Mouse (Mus musculus): Measurements from ENCODE around the gene Prrt2.
A peak's percentile ranks its signal among the peaks of the same experiment; 100 is the strongest.

Prrt2 gene

DNA sequence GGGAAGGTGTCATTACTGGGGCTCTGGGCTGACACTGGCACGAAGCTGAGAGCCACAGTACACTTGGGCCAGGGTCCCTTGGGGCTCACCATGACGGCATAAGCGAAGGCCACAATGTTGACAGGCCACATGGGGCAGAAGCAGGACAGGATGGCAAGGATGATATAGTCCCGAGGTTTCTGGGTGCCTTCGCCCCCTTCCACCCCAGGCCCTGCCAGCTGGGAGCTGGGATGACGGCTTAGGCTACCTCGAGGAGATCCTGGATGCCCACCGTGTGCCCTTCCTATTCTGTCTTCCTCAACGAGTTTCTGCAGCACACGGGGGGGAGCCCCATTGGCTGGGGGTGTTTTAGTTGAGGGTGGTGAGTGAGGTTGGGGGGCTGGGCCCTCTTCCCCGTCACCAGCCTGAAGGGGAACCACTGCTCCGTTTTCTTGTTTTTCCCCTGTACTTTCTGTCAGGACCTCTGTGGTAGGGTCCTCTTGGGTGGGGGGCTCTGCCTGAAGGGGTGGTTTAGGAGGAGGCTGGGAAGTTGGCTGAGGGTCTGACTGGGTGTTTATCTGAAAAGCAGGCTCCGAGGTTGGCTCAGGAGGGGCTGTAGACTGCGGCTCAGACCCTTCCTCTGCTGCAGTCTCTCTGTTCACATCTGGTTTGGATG lies 1.6 kb downstream of the Prrt2 start:
- no peak for DNase-seq

DNA sequence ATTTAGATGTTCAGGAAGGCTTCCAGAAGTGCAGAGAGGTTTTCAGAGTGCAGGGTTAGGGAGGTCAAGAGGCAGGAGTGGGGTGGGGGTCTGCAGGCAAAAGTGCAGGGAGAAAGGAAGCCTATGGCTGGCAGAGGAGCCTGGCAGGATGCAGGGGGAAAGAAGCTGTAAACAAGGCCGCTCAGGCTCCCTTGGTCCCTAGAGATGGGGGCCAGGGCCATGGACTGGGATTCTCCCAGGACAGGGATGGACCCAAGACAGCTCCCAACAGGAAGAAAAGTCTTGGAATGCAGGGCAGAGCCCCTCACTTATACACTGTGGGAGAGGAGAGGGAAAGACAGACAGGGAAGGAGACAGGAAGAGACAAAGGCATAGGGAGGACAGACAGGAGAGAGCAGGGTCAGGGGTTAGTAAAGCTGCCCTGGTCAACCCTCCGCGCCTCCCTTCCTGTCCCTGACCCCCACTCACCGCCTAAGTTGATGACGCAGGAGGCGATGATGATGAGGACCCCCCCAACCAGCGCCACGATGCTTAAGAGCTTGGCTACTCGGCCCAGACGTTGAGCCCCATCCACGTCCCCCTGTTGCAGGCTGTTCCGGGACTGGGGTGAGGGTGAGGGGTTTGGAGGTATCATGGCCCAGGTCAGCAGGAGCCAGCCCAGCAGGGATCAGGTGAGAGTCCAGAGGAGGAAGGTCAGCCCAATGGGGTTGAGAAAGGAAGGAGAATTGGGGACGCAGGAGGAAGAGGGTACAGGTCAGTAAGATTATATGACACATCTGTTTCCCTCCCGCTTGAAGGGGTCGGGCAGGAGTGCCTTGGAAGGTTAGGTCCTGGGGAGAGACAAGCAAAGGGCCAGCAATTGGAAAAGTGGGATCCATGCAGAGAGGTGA lies 2.4 kb downstream of the Prrt2 start:
- peak in 1 of 2 experiments; percentile 36 for DNase-seq

DNA sequence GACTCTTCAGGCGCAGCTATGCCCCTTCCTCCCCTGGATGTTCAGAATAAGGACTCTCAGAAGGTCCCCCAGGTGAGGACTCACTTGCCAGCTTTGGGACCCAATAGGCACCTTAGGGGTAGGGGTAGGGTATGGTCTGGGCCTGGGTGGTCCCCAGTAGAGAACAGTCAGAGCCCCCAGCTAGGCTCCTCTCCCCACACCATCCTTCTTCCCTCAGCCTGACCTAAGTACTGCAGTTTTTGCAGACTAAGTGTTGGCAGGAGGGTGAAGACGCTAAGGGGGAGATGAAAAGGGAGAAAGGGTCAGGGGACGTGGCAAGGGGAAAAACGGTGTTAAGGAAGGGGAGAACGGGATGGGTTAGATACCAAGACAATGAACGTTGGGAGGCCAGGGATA lies 3.1 kb downstream of the Prrt2 start:
- DNase-seq, result no peak

DNA sequence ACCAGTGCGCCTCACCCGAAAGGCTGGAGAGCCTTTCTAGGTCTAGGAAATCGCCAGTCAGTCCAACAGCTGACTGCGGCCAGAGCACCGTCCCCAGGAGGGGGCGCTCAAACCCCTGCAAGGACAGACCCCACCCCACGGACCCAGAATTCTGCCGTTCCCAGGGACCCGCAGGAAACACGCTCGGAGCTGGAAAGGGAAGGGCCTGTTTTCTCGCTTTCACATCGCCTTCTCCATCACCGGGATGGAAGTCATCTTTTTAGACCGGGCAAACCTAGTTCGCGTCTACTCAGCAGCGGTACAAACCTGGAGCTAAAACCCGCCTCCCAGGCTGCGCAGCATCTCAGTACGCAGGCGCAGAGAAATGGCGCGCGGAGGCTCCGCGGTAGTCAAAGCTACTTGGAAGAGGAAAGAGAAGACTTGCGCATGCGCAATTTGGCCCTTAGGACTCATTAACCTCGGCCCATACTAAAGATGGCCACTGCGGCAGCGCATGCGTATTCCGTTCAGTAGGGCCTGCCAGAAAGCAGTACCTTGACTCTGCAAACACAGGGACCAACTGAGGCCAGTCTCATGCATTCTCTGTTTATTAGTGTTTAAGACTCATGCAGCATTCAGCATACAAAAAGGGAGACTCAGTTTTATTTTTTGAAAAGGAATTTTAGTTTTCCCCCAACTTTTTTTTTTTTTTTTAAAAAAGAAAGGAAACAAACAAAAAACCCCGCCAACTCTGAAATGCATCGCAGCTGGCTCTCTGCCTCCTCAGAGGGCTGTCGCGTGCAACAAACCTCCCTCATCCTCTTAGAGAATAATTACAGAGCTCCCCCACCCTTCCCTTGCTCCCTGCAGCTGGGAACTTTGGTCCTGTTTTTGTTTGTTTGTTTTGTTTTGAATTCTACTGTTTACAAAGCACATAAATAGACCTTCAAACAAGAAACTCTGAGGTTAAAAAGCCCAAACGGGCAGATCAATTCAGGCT lies 3.8 kb downstream of the Prrt2 start, which contains the start of gene Pagr1a:
TSS of gene Pagr1a (minus strand) at position 382 of the 979 bp plus-strand sequence.
- DNase-seq, result peak; percentile 95 to 97

DNA sequence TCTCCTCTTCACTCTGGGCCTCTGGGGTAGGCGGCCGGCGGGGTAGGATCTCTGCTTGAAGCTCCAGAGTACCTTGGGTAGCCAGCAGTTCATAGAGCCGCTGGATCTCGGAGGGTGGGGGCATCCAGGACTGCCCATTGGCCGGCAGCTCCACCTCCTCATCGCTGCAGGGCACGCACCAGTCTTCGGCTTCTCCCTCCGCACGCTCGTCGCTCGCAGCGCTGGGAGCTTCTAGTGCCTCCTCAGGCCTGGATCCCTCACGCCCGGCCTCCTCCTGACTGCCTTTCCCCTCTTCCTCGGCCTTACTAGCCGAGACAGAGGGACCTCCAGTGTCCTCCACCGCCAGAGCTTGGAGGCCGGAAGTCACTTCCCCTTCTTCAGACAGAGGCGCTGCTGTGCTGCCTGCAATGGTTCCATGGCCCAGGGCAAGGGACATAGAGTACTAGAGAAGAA lies 4.5 kb downstream of the Prrt2 start:
- DNase-seq, result no peak

DNA sequence TGATC lies 4.7 kb downstream of the Prrt2 start, which contains the start of gene Pagr1b:
TSS of gene Pagr1b (minus strand) at position 4 of the 5 bp plus-strand sequence.
- no peak for DNase-seq

DNA sequence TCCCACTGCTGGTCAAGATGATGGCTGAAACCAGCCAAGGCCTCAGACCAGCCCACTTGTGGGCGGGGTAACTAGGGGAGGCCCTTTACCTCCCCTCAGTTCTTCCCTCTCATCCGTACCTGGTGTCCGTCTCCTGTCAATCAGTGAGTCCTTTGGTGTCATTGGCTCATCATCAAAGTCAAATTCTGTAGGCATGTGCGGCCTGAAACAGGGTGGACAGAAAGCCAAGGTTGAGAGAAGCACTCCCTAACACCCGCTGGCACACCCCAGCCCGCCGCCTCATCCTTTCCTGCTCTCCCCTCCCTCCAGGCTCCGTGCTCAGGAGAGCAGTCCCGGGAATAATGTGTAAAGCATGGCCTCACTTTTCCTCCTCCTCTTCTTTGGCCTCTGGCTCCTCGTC lies 4.9 kb downstream of the Prrt2 start:
- DNase-seq, result peak in 1 of 2 experiments; percentile 51

DNA sequence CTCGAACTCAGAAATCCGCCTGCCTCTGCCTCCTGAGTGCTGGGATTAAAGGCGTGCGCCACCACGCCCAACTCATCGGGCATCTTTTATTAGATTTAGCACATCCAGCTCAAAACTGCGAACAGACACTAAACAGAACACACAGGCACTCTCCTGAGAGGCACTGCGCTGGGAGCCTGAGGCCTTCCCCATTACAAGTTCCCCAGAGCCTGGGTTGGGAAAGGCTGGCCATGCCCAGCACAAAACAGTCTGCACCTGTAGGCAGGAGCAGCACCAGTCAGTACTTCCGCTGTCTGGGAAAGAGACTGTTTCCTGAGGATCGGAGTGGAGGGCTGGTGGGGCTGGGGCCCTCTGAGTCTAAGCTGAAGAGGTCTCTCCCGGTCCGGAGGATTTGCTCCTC lies 6.0 kb downstream of the Prrt2 start:
- DNase-seq, result no peak

DNA sequence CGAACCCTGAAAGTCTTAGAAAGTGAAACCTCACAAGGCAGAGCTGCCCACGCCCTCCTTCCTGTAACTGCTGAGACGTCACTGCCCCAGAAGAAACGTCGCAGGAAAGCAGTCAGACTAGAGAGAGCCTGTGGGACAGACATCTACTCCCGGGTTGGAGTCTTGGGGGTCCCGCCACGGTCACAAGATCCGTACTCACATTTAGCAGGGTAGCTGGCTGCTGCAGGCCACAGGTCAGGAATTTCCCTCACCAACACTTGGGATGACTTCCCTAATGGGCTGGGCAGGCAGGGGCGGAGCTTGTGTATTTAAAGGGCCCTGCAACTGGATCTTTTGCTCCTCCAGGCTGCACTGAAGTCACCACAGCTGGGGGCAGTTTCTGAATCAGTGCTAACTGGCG lies 6.7 kb downstream of the Prrt2 start, which contains the start of gene Mvp:
TSS of gene Mvp (minus strand) at position 302 of the 400 bp plus-strand sequence.
- peak; percentile 64 to 65 for DNase-seq

DNA sequence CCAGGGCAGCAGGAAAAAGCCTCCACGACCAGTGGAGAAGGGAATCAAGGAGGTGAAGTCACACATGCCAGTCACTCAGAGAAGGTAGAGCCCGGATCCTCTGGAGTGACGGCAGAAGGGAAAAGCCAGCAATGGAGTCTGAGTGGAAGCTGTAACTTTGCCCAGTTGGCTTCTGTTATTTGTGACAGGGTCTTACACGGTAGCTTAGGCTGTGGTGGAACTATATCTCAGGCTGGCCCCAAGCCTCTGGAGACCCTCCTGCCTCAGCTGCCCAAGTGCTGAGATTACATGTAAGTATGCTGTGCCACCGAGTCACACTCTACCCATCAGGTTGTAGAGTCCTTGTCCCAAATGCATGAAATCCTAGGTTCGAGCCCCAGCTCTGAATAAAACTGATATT lies 7.6 kb downstream of the Prrt2 start:
- DNase-seq, result no peak

DNA sequence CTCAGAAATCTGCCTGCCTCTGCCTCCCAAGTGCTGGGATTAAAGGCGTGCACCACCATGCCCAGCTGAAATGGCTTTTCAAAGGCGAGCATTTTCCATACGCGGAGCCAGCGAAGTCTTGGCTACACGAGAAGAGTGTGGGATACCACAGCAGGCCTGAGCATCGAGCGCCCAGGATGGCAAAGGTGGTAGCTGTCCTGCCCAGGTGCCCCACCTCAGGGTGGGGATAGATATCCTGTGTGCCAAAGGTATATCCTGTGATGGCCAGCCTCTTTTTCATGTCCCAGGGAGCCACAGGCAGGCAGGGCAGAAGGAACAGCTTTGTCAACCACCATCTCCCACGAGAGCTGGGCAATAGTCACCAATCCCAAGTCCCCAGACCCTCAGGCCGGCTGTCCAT lies 8.2 kb downstream of the Prrt2 start:
- DNase-seq, result no peak

DNA sequence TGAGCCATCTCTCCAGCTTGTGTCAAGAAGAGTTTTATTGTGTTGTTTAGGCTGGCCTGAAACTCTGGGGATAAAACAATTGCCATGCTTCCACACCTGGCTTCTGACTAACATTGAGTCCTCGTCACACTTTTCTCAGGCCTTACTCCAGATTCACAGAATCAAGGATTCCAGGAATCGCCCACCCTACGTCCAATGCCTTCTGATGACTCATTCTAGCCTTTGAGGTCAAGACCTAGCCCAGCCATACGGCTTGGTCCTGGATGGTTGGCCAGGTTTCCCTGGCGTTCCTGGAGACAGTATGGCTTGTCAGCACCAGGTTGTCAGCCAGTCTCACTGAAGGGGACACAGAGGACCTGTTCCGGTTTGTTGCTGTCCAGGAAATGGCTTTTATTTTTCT lies 8.6 kb downstream of the Prrt2 start:
- no peak for DNase-seq

DNA sequence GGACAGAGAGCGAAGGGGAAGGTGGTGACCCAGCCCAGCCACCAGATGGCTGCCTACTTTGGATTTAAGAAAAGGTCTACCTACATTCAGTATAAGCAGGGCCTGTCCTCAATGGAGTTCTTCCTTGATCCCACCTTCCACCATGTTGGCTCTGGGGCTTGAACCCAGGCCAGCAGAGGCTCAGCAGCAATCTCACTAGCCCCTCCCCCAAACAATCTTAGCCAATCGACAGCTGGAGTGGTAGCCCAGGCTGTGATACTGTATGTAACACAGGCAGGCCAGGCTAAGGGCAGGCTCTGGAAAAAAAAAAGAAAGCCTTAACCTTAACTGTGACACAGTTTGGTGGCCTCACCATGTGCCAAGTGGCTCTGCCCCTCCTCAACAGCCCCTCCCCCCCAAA lies 9.3 kb downstream of the Prrt2 start:
- DNase-seq, result no peak

DNA sequence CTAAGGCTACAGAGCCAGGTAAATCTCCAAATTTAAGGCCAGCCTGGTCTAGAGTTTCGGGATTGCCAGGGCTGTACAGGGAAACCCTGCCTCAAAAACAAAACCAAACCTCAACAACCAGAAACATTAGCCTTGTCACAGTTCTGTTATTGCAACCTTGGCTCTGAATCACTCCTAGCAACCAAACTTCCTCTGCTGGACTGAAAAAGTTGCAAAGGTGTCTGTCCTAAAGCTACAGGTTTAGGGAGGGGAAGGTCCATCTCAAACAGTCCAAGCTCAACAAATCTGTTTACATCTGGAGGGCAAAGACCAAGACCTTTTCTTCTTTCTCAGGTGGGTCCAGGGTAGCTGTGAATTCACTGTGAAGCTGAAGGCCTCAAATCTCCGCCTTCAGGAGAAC lies 10.0 kb downstream of the Prrt2 start:
- no peak for DNase-seq

DNA sequence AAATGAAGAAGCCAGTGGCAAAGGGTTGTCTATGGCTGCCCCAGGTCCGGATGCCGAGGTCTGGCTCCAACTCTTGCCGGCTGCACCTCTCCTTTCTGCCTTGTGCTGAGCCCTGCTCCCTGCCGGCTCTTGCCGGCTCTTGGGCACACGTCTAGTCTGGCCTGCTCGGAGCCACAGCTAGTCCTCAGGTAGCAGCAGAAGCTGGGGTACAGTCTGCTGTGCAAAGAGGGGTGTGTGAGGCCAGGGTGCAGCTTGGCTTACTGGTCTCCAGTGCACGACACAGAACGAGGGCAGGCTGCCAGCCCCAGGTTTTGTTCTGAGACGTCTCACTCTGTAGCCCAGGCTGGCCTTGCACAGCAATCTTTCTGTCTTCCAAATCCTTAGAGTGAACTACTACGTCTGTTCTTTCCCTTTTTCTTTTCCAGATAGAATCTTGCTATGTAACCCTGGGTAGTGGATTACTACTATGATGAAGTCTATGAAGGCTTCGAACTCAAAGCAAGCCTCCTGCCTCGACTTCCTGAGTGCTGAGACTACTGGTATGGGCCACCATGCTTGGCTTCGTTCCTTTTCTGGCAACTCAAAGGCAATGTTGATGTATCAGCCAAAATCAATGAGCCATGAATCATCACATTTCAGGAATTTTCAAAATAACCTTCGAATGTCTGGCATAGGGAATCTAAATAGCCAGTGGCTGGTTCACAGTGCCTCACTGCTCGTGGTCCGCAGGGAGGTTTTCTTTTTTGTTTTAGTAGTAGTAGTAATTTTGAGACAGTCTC lies 11.5 kb downstream of the Prrt2 start:
- DNase-seq, result no peak

DNA sequence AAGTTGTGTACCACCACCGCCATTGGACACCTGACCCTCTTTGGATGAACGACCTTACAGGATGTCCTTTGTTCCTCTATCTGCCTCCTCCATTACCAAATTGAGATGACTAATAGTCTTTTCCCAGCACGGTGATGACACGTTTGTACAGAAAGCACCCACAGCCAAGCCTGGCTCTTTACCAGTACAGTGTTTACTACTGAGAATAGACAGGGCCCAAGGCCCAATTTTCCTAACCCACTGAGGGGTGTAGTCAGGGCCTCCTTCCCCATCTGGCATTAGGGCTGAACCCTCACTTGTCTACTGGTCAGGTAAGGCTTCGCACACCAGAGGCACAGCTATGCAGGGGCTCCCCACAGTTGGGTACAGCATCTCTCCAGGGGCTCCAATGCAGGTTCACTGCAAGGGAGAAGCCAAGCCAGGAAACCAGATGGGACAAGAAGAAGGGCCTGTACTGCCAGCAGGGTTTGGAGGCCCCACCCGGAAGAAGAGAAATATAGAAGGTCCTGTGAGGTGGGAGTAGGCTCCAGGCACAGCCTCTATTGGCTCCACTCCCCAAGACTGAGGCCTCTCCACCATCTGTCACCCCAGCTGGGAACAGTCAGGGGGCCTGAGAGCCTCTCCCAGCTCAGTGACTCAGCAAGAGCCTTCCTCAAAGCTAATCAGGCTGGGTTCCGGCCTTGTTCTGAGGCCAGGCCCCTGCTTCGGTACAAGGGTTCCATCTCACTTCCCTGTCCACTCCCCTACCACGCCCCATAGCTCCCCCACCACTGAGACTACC lies 12.6 kb downstream of the Prrt2 start:
- DNase-seq, result no peak

DNA sequence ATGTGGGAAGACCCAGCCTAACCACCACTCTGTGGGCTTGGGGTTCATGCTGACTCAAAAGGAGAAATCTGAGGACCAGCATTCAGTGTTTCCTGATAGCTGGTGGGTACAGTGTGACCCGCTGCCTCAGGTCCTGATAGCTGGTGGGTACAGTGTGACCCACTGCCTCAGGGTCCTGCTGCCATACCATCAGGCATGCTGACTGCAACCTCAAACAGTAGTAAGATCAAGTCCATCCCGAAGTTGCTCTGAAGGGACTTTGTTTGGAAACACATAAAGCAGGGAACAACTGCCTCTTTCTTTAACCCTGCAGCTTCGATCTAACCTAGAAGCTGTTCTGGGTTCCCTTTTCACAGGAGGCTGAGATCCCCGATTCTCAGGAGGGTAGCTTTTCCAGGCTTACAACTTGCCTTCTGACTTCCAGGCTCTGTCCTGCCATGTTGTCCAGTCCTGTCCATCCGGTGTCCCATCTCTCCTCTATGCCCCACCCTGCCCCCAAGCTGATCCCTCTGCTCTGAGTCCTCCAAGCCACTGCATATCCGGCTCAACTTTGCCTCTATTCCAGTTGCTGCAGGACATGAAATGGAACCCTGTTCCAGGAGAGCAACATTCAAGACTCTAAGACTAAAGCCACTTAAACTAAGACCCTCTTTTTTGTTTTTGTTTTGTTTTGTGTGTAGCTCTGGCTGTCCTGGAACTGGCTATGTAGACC lies 13.5 kb downstream of the Prrt2 start:
- DNase-seq, result no peak

DNA sequence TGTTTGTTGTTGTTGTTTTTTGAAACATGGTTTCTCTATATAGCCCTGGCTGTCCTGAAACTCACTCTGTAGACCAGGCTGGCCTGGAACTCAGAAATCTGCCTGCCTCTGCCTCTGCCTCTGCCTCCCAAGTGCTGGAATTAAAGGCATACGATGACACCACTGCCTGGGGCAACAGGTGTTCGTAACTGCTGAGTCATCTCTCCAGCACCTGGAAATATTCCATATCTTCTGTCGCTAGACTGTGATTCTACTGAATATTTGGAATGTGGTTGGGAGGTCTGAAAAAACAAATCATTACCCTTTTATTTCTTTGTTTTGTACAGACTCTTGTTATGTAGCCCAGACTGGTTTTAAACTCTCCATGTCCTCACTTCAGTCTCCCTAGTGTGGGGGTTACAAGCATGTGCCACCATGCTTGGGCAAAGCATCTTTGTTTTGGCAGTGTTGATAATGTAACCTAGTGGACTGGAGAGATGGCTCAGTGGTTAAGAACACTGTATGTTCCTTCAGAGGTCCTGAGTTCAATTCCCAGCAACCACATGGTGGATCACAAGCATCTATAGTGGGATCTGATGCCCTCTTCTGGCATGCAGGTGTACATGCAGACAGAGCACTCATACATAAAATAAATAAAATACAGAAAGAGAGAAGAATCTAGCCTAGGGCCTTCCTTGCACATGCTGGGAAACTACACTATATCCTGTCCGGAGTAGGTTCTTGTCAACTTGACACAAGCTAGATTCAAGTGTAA lies 16.7 kb downstream of the Prrt2 start:
- DNase-seq, result no peak

DNA sequence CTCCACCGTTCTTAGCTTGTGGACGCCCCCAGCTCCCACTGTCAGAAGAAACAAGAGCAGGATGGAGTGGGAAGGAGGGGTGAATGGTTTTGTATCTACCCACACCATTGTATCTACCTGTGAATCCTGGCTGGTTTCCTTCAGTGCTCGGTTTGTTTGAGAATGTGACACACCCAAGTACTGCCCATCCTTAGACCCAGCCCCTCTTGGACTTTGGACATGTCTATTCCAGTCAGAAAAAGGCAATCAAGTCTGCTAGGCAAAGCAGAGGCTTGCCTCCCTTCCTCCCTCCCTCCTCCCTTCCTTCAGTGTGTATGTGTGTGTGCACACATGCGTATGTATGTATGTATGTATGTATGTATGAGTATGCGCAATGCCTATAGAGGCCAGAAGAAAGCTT lies 17.4 kb downstream of the Prrt2 start:
- DNase-seq, result no peak

DNA sequence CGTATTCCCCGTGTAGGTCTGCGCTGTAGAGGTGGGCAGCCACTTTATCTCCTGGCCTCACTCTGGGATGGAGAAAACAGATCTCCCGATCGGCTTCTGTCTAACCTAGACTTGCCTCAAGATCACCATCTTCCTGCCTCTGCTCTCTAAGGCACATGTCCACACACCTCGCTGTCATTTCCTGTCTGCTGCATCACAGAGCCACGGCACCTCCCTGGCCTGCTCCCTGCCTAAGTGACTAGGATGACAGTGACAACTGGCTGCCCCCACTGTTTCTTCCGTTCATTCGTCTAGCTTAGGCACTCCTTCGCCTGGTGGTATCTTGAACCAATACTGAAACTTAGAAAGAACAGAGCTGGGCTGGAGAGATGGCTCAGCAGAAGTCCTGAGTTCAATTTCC lies 21.4 kb downstream of the Prrt2 start:
- peak in 1 of 2 experiments; percentile 38 for DNase-seq

DNA sequence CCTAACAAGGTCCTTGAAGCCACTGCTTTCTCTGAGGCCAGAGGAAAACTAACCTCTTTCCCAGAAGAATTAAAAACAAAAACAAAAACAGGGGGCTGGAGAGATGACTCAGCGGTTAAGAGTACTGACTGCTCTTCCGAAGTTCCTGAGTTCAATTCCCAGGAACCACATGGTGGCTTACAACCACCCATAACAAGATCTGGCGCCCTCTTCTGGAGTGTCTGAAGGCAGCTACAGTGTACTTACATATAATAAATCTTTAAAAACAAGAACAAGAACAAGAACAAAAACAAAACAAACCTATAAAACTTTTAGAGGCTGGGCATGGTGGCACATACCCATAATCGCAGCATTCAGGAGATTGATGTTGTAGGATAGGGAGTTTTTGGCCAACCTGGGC lies 24.6 kb downstream of the Prrt2 start:
- DNase-seq, result no peak

All from thymus, postnatal 36 days (tissue).